Mouse (Mus musculus) mesoderm, embryonic 11.5 days (tissue): ENCODE results near the gene Klk1.

Source experiments
- DNase-seq: peaks from one replicate; pipeline ENCODE4 v3.0.0-alpha.2; 2012; ENCODE audit warnings: low read depth, low spot score

Klk1 gene

GRCm38 (mm10) chr7:44253023-44253616 lies 28.0 kb downstream of the Klk1 start:
- no peak for DNase-seq

- DNase-seq = no peak
Measured at GRCm38 (mm10) chr7:44254930-44255329, 29.8 kb downstream of the Klk1 start.

DNA sequence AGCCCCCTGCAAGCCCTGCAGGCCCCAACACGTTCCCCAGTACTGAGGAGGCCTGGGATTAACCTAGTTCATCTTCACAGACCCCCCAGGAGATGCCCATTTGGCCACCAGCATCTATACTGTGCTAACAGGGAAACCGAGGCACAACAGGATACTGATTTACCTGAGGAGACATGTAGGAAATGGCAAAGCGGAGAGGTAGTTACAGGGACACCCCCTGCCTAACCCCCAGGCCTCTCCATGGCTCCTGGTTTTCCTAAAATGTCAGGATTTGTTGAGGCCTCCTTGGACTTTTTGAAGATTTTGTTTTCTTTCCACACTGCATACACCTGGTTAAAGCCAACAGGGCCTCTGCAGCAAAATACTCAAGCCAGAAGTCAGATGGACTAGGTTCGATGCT lies 32.1 kb downstream of the Klk1 start, which contains the start of gene Acp4:
TSS of gene Acp4 (minus strand) at position 101 of the 400 bp plus-strand sequence.
- no peak for DNase-seq

DNA sequence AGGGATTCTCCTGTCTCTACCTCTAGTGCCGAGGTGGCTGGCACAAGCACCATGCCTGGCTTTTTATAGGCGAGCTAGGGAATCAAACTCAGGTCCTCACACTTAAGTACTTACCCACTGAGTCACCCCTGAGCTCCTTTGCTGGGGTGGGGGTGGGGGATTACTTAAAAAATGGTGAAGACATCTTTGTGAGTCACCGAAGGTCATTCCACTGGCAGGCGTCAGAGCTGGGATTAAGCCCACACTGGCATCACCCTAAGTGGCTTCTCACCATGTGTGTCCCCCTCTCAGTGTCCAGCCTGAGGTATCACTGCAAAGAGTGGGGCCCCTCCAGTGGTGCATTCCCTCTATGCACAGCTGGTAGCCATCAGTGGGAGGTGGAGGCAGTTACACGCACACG lies 35.2 kb downstream of the Klk1 start:
- no peak for DNase-seq

DNA sequence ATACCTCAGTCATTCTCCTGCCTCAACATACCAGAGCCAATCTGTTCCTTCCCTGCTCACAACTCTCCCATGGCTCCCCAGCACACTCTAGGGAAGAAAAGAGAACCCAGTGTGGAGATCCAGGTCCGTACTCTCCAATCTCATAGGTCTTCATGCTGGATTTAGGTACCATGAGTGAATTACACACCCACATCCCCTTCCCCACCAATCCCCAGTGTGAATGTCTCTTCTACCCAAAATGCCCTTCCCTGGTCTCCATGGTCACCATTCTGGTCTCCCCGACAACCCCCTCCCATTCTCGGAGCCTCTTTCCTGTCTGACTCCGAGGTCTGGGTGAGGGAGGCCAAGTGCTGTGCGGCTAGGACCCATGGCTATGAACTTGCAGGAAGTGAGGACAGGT lies 36.0 kb downstream of the Klk1 start, which contains the start of gene Gm15517:
TSS of gene Gm15517 (plus strand) at position 301 of the 400 bp plus-strand sequence.
- DNase-seq = no peak

DNA sequence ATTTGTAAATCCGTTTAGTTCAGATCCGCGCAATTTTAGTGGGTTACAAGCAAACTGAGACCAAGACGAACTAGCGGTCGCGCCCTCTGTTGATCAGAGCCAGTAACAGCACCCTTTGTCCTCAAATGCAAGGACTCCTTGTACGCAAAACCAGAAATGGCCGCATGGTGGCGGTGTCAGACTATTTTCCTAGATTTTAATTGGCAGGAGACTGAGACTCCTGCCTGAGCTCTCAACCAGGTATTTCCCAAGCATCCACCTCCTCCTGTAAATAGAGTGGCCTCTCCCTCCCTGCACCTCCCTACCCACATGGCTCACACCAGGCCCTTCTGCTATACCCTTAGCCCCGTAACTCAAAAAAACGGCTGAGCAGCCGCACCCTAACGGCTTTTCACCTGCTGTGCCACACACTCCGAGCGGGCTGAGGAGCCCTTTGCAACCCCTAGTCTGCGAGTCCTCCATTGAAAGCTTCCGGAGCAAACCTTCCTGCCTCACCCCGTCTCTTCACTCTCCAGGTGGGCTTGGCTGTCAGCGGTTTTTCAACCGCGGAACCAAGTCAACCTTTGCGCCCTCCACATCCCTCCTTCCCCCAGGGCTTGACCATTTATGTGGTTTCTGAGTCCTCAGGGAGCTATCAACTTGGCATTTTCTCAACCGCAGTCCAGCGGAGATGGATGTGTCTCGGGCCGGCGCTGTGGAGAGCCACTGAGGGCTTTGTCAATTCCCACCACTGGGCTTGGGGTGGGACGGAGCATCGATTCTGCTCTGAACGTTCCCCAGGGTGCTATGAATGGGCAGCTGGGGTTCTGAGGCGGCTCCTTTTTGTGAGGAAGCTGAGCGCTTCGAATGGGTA lies 37.9 kb downstream of the Klk1 start:
- peak; percentile 95 for DNase-seq

GRCm38 (mm10) chr7:44268117-44268516 lies 43.0 kb downstream of the Klk1 start:
- DNase-seq = no peak

- DNase-seq = no peak
Measured at GRCm38 (mm10) chr7:44269397-44269796, 44.2 kb downstream of the Klk1 start.

DNA sequence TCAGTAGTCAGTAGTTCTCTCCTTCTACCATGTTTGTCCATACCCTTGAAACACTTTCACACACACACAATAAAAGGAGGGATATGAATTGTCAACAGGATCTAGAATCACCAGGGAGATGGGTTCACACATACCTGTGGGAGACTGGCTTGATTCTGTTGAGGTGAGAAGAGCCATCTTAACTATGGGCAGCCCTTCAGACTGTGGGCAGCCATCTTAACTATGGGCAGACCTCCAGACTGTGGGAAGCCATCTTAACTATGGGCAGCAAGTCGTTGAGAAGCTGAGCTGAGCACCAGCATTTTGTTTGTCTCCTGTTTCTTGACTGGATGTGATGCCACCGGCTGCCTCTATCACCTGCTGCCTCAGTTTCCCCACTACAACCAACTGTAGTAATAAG lies 46.1 kb downstream of the Klk1 start:
- no peak for DNase-seq

- DNase-seq = no peak
Measured at GRCm38 (mm10) chr7:44272546-44272945, 47.4 kb downstream of the Klk1 start.

DNA sequence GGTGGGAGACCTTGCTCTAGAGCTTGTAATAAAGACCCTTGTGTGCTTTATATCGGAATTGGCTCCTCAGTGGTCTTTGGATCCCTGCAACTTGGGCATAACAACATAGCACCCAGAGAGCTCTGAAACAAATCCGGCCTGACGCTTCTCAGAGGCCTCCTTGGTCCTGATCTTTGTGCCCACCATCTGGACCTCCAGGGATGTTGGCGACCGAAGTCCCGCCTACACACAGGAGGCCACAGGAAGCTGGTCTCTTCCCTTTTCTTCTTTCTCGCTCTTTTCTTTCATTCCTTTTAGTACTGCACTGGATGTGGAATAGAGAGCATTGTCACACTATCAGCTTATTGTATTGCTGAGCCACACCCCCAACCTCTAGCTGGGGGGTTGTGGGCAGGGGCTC lies 48.3 kb downstream of the Klk1 start:
- no peak for DNase-seq

- DNase-seq = no peak
Measured at GRCm38 (mm10) chr7:44274096-44274495, 48.9 kb downstream of the Klk1 start.

GRCm38 (mm10) chr7:44275546-44275945 lies 50.4 kb downstream of the Klk1 start:
- DNase-seq = no peak

GRCm38 (mm10) chr7:44276461-44277249 lies 51.5 kb downstream of the Klk1 start:
- DNase-seq = no peak

GRCm38 (mm10) chr7:44277250-44277622 lies 52.1 kb downstream of the Klk1 start:
- peak; percentile 53 for DNase-seq
